Mouse (Mus musculus) layer of hippocampus, adult 9-10 months (tissue): ENCODE data around the gene Skp2.

Experiments
- DNase-seq: peaks from one replicate; pipeline ENCODE4 v3.0.0; 2022; ENCODE audit warnings: low spot score

Skp2 gene

DNA sequence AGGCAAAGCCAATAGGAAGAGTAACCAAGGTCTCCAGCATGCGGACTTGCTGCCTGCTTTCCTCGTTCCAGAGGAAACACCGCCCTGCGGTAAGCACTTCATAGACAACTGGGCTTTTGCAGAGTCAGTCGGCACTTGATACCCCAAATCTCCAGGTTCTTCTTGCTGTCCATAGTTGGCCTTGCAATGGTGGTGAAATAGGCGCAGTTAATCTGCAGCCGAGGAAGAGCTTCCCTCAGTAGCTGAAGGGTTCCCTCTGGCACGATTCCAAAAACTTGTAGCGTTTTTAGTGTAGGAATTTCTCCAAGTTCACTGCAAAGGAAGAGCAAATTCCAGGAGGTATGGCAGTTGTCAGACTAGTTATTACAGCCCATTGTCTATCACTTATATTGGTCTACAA, 41.7 kb downstream of the Skp2 start:
- DNase-seq, result no peak

GRCm38 (mm10) chr15:9111648-9112047, 43.6 kb downstream of the Skp2 start:
- no peak for DNase-seq

DNA sequence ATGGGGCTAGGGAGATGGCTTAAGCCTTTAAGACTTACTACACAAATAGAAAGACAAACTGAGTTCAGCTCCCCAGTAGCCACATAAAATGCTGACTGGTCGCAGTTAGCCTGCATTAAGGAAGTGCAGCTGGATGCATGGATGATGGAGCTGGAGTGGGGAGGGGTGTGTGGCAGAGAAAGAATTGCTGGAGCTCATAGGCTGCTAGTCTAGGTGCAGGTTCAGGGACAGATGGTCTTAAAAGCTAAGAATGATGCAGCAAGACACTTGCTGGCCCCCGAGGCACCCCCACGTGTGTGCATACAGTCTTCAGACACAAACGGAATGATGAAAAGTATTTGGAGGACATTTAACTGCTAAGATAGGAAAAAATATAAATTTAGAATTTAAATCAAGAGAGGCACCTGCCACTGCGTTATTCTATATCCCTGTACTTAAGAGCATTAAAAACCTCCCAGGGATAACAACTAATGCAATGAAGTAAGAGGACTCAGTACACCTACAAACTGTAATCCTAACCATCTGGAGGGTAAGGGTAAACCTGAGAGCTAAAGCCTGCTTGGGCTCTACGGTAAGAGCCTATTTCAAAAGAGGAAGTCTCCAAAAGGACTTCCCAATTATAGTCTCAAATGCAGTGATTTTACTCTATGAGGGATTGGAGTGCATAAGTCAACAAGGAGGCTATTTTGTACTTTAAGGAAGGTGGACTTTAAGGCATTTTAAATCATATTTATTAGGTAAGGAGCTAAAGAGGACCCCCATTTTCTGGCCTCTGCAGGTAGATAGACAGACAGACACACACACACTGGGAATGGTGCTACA, 44.5 kb downstream of the Skp2 start:
- DNase-seq, result no peak

DNA sequence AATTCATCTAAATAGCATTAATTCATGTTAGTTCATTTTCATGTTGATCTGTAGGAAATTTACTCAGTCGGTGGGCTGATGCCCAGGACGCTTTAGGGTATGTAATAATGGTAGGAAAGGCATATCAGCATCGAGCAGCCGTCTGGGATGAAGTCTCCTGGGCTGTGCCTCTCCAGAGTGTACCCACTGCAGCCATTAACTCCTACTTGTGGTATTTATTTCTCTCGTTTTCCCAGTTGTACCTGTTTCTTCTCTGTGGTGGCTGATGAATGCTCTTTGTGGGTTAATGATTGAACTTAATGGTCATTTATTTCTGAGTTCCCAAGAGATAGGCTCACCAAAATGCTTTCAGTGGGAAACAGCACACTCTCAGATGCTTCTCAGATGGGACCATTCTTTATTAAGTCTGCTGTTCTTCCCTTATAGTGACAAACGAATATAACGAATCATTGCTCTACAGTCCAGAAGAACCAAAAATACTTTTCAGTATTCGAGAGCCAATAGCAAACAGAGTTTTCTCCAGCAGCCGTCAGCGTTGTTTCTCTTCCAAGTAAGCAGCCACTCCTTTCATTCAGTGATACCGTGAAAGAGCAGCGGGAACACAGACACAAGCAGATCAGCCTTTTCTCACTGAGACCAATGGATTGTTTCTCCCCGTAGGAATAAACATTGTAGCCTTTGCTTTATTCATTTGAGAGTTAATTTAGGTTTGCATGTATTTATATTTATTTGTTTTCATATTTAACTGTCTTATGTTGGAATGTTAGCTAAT, 48.7 kb downstream of the Skp2 start:
- no peak for DNase-seq

DNA sequence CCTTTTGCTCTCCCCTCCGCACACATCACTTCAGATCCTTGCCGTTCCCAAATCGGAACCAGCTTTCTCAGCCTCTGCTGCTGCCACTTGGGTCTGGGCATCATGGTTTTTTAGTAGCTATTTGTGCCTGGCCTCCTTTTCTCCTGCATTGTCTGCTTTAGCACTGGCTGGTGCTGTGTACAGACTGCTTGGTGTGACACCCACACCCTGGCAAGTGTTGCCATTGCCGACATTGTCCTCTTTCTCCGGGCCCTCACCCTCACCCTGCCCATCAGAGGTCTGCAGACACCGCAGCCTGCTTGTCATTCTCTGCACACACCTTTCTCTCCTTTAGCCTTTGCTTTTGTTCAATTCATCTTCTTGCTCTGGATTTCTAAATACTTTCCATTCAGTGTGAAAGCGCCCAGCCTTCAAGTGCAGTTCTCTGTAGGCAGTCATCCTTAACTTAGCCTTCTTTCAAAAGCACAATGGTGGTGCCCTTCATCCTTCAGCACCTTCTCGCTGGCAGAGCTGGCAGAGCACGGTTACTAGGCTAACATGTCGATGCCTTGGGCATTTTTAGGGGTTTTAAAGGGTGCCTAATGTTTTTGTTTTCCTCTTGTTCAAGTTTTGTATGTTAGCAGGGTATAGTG, 54.7 kb downstream of the Skp2 start:
- no peak for DNase-seq

DNA sequence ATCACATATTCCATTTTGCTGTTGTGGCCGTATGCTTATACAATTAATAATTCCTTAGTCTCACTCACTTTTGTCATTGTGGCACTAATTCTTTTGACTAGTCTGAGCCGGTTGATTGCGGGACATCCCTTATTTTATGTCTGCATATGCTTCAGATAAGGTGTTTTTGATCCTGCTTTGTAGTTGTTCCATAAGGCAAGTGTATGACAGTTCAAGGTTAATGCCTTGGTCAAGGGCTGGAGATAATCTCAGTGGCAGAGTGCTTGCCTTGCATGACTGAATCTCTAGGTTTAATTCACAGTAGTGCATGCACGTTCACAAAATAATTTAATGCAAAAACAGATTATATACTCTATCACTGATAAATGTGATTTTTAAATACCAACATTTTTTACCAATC, 58.4 kb downstream of the Skp2 start:
- DNase-seq, result no peak

- DNase-seq, result no peak
These were observed 60.9 kb downstream of the Skp2 start for GRCm38 (mm10) chr15:9094366-9094750.

GRCm38 (mm10) chr15:9093598-9094365, 61.4 kb downstream of the Skp2 start:
- no peak for DNase-seq

DNA sequence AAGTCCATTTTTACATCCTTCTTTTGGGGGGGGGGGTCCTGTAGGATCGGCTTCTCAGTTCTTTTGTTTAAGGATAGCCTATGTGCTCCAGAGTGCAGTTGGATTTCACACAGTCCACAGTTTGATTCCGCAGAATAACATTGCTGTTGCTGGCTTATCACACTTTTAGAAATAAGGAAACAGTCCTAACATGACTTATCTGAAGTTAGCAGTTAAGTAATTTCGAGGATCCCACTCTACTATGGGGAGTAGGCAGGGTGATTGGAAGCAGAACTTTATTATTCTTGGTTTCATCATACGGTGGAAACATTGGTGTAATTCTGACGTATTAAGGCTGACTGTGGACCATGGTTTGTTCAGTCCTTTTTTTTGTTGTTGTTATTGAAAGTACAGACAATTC, 64.6 kb downstream of the Skp2 start:
- no peak for DNase-seq

DNA sequence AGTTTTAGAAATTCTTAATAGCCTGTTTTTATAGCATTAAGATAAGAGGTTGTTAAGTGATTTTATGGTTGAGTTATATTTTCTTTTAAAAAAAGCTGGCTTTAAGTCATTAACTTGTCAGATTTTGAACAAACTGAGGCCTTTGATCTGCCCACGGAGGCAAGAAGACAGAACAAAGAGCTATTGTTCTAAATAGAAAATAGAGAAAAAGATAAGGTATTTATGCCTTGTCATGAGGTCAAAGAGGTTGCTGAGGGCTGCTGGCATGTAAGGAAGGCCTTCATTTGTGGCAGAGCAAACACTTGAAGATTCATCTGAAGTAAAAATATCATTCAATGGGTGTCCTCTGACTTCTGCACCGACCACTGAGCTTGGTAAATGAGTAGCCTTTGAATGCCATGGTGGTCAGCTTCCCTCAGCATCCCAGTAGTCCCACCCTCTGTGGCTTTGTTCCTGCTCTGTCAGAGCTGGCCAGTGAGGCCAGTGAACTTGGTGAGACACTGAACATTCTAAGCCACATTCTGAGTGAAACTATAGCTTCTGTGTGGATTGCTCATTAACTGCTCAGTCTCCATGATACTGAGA, 66.0 kb downstream of the Skp2 start:
- no peak for DNase-seq

DNA sequence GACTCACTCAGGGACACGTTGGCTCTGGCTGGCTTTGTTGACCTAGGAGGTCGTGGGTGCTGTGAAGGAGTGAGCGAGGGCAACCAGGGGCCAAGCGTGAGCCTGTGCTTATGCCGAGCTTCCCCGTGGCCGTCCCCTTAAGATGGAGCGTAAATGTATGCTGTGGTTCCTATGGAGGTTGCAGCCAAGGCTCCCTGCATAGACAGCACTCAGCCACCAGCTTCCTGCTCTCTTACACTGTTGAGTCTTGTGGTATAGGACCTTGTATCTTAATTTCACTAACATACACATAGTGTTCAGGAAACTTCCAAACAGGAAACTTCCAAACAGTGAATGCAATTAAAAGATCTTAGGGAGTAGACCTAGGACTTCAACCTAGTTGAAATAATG, 66.5 kb downstream of the Skp2 start:
- no peak for DNase-seq

DNA sequence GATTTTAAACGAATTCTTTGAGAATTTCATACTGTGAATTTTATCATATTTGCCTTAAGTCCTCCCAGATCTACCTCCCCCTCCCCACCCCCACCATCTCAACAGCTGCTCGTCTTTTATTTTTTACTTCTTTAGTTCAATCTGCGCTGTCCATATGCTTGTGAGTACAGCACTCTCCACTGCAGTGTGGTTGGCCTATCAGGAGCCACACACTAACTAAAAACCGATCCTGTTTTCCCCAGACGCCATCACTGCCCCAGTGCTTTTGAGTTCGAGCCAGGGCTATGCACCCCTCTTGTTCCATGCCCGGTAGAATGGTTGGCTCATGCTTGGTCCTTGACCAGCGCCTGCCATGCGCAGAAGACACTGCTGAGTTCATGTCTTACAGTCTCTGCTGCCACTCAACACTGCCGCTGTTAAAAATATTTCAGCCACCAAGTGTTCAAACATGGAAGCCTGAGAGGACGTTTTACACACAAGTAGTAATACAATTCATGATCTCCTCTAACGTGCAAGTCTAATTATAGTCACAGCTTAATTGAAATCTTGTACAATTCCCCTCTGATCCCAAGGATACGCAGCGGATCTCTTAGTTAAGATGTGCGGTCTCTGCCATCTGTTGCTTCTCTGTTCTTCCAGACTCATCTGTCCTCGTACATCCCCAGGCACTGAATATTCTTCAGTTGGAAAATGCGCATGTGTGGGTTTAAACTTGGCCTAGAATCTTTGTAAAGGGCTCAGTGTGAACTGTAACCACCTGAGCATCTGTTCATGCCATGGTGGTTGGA, 67.1 kb downstream of the Skp2 start:
- DNase-seq, result no peak

DNA sequence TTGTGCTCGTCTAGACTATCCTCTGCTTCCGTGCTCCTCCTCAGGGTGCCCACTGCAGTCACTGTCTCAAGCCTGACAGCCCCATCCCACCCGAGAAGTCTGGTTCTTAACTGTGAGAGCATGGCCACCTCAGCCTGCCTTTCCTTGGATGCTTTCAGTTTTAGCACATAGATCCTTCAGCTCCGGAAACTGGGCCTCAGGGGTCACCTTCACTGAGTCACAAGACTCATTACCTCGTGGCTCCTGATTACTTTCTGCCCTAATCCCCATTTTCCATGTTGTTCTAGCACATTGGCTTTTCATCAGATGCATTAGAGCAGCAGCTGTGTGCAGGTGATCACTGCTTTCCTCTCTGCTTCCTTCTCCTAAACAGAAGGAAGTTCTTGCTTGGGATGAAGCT, 67.8 kb downstream of the Skp2 start:
- no peak for DNase-seq

- DNase-seq, result no peak
These were observed 68.4 kb downstream of the Skp2 start for GRCm38 (mm10) chr15:9086813-9087212.

DNA sequence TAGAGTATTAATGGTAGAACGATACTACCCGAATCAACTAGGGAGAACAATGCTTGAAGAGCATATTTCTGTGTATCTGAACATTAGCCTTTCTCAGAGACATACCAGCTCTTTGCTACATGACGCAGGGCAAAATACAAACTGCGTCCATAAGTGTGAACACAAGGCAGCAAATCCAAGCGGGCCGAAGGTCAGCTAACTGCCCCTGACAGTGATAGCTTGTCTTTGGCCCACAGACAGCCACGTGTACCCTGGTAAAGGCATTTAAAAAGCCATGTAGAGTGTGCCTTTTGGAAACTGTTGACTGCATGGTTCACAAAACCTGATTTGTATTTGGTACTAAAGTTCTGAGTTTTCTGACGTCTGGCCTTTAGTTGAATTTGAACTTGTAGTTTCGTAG, 72.5 kb downstream of the Skp2 start:
- no peak for DNase-seq

- DNase-seq, result no peak
These were observed 73.9 kb downstream of the Skp2 start for GRCm38 (mm10) chr15:9081294-9081693.

- DNase-seq, result no peak
These were observed 75.0 kb downstream of the Skp2 start for GRCm38 (mm10) chr15:9080206-9080605.

- DNase-seq, result no peak
These were observed 75.6 kb downstream of the Skp2 start for GRCm38 (mm10) chr15:9079626-9080025.

DNA sequence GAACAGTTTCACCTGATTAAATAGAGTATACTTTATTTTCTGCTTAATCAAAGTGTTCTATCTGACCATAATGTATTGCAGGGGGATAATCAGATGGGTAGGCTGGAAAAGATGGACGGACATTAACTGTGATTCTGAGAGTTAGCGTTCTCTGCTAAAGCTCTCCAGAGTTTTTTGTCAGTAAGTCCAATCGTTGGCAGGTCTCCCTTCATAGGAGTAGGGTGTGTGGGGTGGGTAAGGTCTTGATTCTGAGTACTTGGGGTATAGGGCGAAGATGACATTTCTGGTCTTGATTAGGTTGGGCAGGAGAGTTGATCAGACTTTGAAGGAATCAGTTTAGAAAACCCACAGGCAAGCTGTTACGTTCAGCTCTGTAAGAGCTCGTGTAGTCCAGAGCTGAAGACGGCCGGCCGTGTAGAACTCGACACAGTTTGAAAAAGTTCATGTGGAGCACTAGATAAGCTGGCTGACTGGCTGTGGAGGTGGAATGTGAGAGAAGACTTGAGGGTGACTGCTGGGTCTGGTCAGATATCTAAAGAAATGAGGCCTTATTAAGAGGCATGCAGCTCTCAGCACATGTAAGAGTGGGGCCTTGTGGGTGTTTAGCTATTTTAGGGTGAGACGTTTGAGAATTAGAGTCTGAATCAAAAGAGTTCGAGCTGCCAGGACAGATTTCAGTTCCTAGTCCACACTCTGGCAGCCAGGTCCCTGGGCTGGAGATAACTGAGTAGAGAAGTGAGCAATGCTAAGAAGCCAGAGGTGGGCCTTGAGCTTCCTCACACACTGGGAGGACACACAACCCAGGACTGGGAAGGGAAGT, 76.5 kb downstream of the Skp2 start:
- no peak for DNase-seq

DNA sequence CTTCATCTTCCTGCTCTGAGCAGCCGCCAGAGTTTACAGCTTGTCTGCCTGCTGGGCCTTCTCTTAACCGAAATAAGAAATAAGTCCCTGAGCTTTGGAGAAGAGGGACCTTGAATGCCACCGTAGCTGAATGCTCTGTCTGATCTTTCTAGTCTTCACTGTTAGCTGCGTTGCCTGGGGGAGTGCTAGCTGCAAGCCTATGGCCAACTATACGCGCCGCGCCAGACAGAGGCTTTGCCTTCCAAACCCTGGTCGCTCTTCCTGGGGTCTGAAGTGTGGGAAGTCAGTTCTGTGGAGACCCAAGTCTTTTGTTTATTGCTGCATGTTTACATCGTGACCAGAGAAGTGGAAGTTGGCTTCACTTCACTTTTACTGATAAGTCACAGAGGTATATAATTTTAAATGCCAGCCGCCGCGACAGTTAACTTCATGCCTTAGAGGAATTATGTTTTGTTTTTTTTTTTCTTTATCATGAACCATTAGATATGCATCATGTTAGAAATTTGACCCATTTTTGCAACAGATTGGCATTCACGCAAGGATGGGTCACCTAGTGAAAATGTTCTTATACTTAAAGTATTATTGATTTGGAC, 79.5 kb downstream of the Skp2 start:
- DNase-seq, result no peak
